Mouse (Mus musculus): ENCODE measurements around the gene 3110082I17Rik. TPM values are rescaled to one million over a fixed set of nuclear protein-coding genes. Genes with fewer than 3 reads are reported as not detected.

Gene 3110082I17Rik
- polyA plus RNA-seq, 1 experiment from 2014 or later, result 32.7 TPM

MicroRNAs encoded within 50 kb of the gene (microRNA counts, 519-probe panel; counts per million panel counts)
- microRNA mmu-miR-339-3p, result not detected
- microRNA mmu-miR-339-5p, result not detected

Small RNA genes within 50 kb of the gene (microRNA-seq; reads per million reads assigned to microRNA genes)
- gene Mir339, result 518 reads per million, percentile 70 among the genes with 10 or more reads in this experiment

Other genes with a start within 250 kb of the 3110082I17Rik start
- 165 and 167 TPM in 2 replicates for gene Get4, start 208.2 kb downstream of the 3110082I17Rik start, polyA plus RNA-seq (2016; fragmentation: Nextera tagmentation; extraction: Ambion mirVana)
- gene Adap1, start 134.9 kb downstream of the 3110082I17Rik start, polyA plus RNA-seq (2016; fragmentation: Nextera tagmentation; extraction: Ambion mirVana), result 0.77 and 1.1 TPM in 2 replicates
- 118 and 121 TPM in 2 replicates for gene Cox19, start 109.1 kb downstream of the 3110082I17Rik start, polyA plus RNA-seq (2016; fragmentation: Nextera tagmentation; extraction: Ambion mirVana)
- gene Cyp2w1, start 107.9 kb downstream of the 3110082I17Rik start, polyA plus RNA-seq (2016; fragmentation: Nextera tagmentation; extraction: Ambion mirVana), result 0.90 and 1.0 TPM in 2 replicates
- 1.7 and 2.3 TPM in 2 replicates for gene Gpr146, start 82.8 kb downstream of the 3110082I17Rik start, polyA plus RNA-seq (2016; fragmentation: Nextera tagmentation; extraction: Ambion mirVana)
- 1.5 and 1.7 TPM in 2 replicates for gene C130050O18Rik, start 55.2 kb downstream of the 3110082I17Rik start, polyA plus RNA-seq (2016; fragmentation: Nextera tagmentation; extraction: Ambion mirVana)
- gene Gper1, start 37.4 kb downstream of the 3110082I17Rik start, polyA plus RNA-seq (2016; fragmentation: Nextera tagmentation; extraction: Ambion mirVana), result 1.7 and 1.9 TPM in 2 replicates
- gene Zfand2a, start 24.0 kb upstream of the 3110082I17Rik start, polyA plus RNA-seq (2016; fragmentation: Nextera tagmentation; extraction: Ambion mirVana), result 8.1 and 10.9 TPM in 2 replicates
- 0.11 and 0.23 TPM in 2 replicates for gene Uncx, start 83.0 kb upstream of the 3110082I17Rik start, polyA plus RNA-seq (2016; fragmentation: Nextera tagmentation; extraction: Ambion mirVana)

Data from limb, embryonic 12.5 days (tissue).